Mouse (Mus musculus): ENCODE results near the gene Olfr328. TPM values are rescaled to one million over a fixed set of nuclear protein-coding genes. Genes with fewer than 3 reads are reported as not detected.
A peak's percentile ranks its signal among the peaks of the same experiment; 100 is the strongest.
"Not testable (repeated sequence)": the region's sequence is repeated elsewhere in the genome, so short reads cannot be mapped to it uniquely, and the experiment has no call there.

The Olfr328 gene
- polyA plus RNA-seq, 1 experiment from 2014 or later = not detected

DNA sequence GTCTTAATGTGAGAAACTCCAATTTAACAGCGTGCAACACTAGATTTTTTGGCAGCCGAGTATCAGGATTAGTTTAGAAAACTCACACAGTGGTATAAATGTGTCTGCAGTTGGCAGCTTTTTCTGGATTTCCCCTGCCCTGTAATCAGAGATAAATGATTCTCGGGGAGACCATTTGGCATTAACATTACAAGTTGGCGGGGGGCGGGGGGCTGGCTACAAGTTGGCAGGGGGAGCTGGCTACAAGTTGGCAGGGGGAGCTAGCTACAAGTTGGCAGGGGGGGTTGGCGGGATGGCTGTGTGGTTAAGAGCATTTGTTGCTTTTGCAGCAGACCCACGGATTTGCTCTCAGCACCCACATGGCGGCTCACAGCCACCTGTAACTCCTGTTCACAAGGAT is 23.2 kb upstream of the Olfr328 start:
- Histone ChIP-seq H3K4me2 (ENCODE audit: low read length) (no peak overlapping the region), H3K36me3 (ENCODE audit: control insufficient read depth, insufficient read depth) (no peaks in the 10 kb centered on the region), H3K27me3 (replicated peaks; ENCODE audit: control insufficient read depth, insufficient read depth, low read length) (no peaks in the 10 kb centered on the region), H3K9me3 (ENCODE audit: control insufficient read depth, low read length) (no peaks in the 10 kb centered on the region), H3K27ac (ENCODE audit: low read length) (no peak overlapping the region), H3K4me1 (replicated peaks; ENCODE audit: control insufficient read depth, insufficient read depth, low read length) (peaks cover 8% of the 10 kb centered on the region), H3K4me3 (replicated peaks; ENCODE audit: low read length) (no peak overlapping the region), H3K9ac (replicated peaks; ENCODE audit: low read depth, low read length) (no peak overlapping the region)
- 46% methylated on average over 8 of the region's 8 CpGs for WGBS
- ATAC-seq = peak; percentile 82

GRCm38 (mm10) chr11:58577430-58577829 is 22.0 kb upstream of the Olfr328 start, which contains the start of gene Olfr325:
TSS of gene Olfr325 (plus strand) at chr11:58577730.
- ATAC-seq = no peak
- no peak within 1 kb of the TSS for H3K27ac ChIP-seq (ENCODE audit: low read length)
- 65% methylated on average over 1 of the region's 1 CpGs for WGBS
- peaks cover 8% of the 10 kb centered on the region for H3K4me1 ChIP-seq (replicated peaks; ENCODE audit: control insufficient read depth, insufficient read depth, low read length)
- no peak within 1 kb of the TSS for H3K4me3 ChIP-seq (replicated peaks; ENCODE audit: low read length)
- no peak within 1 kb of the TSS for H3K4me2 ChIP-seq (ENCODE audit: low read length)
- no peaks in the 10 kb centered on the region for H3K9me3 ChIP-seq (ENCODE audit: control insufficient read depth, low read length)
- H3K36me3 ChIP-seq (ENCODE audit: control insufficient read depth, insufficient read depth) = no peaks in the 10 kb centered on the region
- no peak within 1 kb of the TSS for H3K9ac ChIP-seq (replicated peaks; ENCODE audit: low read depth, low read length)
- H3K27me3 ChIP-seq (replicated peaks; ENCODE audit: control insufficient read depth, insufficient read depth, low read length) = no peaks in the 10 kb centered on the region

DNA sequence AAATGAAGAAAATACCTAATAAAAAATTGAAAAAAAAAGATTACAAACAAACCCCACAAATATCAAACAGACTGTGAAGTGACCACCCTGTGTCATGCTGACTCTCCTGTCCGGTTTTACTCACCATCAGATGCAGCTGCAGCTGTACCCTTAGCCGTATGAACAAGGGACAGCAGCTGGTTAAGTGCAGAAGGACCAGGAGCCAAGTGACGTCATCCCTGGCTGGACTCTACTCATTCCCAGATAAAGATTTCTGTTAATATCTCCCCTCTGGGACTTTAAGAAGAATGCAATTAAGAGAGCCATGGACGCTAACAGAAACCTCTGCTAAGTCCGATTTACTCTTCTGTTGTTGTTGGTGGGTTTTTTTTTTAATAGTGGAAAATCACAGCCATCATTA is 15.0 kb upstream of the Olfr328 start, which contains the start of gene Olfr224:
Gene Olfr224 (minus strand): TSS at position 149 of the 400 bp plus-strand sequence.
- Histone ChIP-seq H3K4me3 (replicated peaks; ENCODE audit: low read length) (no peak within 1 kb of the TSS), H3K9ac (replicated peaks; ENCODE audit: low read depth, low read length) (no peak within 1 kb of the TSS), H3K9me3 (ENCODE audit: control insufficient read depth, low read length) (no peaks in the 10 kb centered on the region), H3K27me3 (replicated peaks; ENCODE audit: control insufficient read depth, insufficient read depth, low read length) (no peaks in the 10 kb centered on the region), H3K4me1 (replicated peaks; ENCODE audit: control insufficient read depth, insufficient read depth, low read length) (no peaks in the 10 kb centered on the region), H3K27ac (ENCODE audit: low read length) (no peak within 1 kb of the TSS), H3K4me2 (ENCODE audit: low read length) (no peak within 1 kb of the TSS), H3K36me3 (ENCODE audit: control insufficient read depth, insufficient read depth) (no peaks in the 10 kb centered on the region)
- whole genome bisulfite sequencing = 69% methylated on average over 5 of the region's 5 CpGs
- no peak for ATAC-seq

- H3K27me3 ChIP-seq (replicated peaks; ENCODE audit: control insufficient read depth, insufficient read depth, low read length) = no peaks in the 10 kb centered on the region
These were observed 9.1 kb downstream of the Olfr328 start, which contains the start of gene Olfr329-ps for GRCm38 (mm10) chr11:58546322-58546721. TSS of gene Olfr329-ps (minus strand) at chr11:58546422.

GRCm38 (mm10) chr11:58534736-58535135 is 20.7 kb downstream of the Olfr328 start, which contains the start of gene Olfr330:
TSS of gene Olfr330 (minus strand) at chr11:58534836.
- H3K4me3 ChIP-seq (replicated peaks; ENCODE audit: low read length); H3K27me3 ChIP-seq (replicated peaks; ENCODE audit: control insufficient read depth, insufficient read depth, low read length); H3K4me1 ChIP-seq (replicated peaks; ENCODE audit: control insufficient read depth, insufficient read depth, low read length); H3K9me3 ChIP-seq (ENCODE audit: control insufficient read depth, low read length); H3K36me3 ChIP-seq (ENCODE audit: control insufficient read depth, insufficient read depth); H3K27ac ChIP-seq (ENCODE audit: low read length); H3K9ac ChIP-seq (replicated peaks; ENCODE audit: low read depth, low read length); ATAC-seq; H3K4me2 ChIP-seq (ENCODE audit: low read length): not testable (repeated sequence)

More at GRCm38 (mm10) chr11:58546322-58546721, 9.1 kb downstream of the Olfr328 start, which contains the start of gene Olfr329-ps:
- Histone ChIP-seq H3K27ac (ENCODE audit: low read length) (no peak within 1 kb of the TSS), H3K9me3 (ENCODE audit: control insufficient read depth, low read length) (no peaks in the 10 kb centered on the region), H3K36me3 (ENCODE audit: control insufficient read depth, insufficient read depth) (no peaks in the 10 kb centered on the region), H3K4me2 (ENCODE audit: low read length) (no peak within 1 kb of the TSS), H3K4me1 (replicated peaks; ENCODE audit: control insufficient read depth, insufficient read depth, low read length) (no peaks in the 10 kb centered on the region), H3K4me3 (replicated peaks; ENCODE audit: low read length) (no peak within 1 kb of the TSS), H3K9ac (replicated peaks; ENCODE audit: low read depth, low read length) (no peak within 1 kb of the TSS)
- WGBS = 81% methylated on average over 5 of the region's 5 CpGs
- no peak for ATAC-seq

DNA sequence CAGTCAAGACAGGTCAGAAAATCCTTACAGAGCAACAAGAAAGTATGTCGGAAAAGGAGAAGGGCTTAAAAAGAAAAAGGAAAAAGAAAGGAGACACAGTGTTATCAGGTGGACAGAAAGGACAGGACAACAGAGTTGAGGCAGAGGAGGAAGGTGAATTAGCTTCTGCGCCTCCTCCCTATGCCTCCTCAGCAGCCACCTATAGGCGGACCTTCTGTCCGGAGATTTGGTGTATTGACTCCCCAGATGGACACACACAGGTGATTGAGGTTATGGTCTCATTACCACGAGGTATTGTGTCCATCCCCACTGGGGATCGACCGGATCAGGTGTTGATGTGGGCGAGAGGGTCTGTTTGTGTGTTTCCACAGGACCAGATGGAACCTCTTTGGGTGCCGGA is 35.7 kb downstream of the Olfr328 start:
- H3K27ac ChIP-seq (ENCODE audit: low read length); H3K4me2 ChIP-seq (ENCODE audit: low read length); H3K4me1 ChIP-seq (replicated peaks; ENCODE audit: control insufficient read depth, insufficient read depth, low read length); H3K36me3 ChIP-seq (ENCODE audit: control insufficient read depth, insufficient read depth); H3K4me3 ChIP-seq (replicated peaks; ENCODE audit: low read length); H3K27me3 ChIP-seq (replicated peaks; ENCODE audit: control insufficient read depth, insufficient read depth, low read length); H3K9ac ChIP-seq (replicated peaks; ENCODE audit: low read depth, low read length); ATAC-seq; H3K9me3 ChIP-seq (ENCODE audit: control insufficient read depth, low read length): not testable (repeated sequence)
- 87% methylated on average over 7 of the region's 9 CpGs for WGBS

- H3K9ac ChIP-seq (replicated peaks; ENCODE audit: low read depth, low read length); H3K36me3 ChIP-seq (ENCODE audit: control insufficient read depth, insufficient read depth); H3K4me2 ChIP-seq (ENCODE audit: low read length); H3K27me3 ChIP-seq (replicated peaks; ENCODE audit: control insufficient read depth, insufficient read depth, low read length); ATAC-seq; H3K9me3 ChIP-seq (ENCODE audit: control insufficient read depth, low read length); H3K27ac ChIP-seq (ENCODE audit: low read length); H3K4me3 ChIP-seq (replicated peaks; ENCODE audit: low read length); H3K4me1 ChIP-seq (replicated peaks; ENCODE audit: control insufficient read depth, insufficient read depth, low read length): not testable (repeated sequence)
- 93% methylated on average over 17 of the region's 18 CpGs for WGBS
These were observed 36.5 kb downstream of the Olfr328 start for GRCm38 (mm10) chr11:58518916-58519315.

DNA sequence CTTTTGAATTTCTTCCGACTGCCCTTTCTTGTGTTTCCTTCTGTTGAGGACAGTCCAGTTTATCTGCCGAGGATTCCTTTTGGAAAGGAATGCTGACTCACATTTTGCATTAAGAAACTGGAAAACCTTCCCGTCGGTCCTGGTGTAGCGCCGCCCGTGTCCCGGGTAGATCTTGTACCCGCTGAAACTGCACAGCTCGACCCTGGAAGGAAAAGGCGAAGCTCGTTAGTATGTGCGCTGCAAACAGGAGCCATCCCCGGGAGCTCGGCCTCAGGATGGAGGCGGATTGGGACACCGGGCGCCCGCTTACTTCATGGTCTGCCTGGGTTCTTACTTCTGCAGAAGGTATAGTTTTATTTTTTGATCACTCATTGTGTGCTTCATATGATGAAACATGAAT is 46.4 kb downstream of the Olfr328 start:
- not testable (repeated sequence) for H3K9me3 ChIP-seq (ENCODE audit: control insufficient read depth, low read length); ATAC-seq; H3K4me1 ChIP-seq (replicated peaks; ENCODE audit: control insufficient read depth, insufficient read depth, low read length); H3K9ac ChIP-seq (replicated peaks; ENCODE audit: low read depth, low read length); H3K4me2 ChIP-seq (ENCODE audit: low read length); H3K36me3 ChIP-seq (ENCODE audit: control insufficient read depth, insufficient read depth); H3K27ac ChIP-seq (ENCODE audit: low read length); H3K27me3 ChIP-seq (replicated peaks; ENCODE audit: control insufficient read depth, insufficient read depth, low read length); H3K4me3 ChIP-seq (replicated peaks; ENCODE audit: low read length)
- WGBS = 79% methylated on average over 19 of the region's 19 CpGs

DNA sequence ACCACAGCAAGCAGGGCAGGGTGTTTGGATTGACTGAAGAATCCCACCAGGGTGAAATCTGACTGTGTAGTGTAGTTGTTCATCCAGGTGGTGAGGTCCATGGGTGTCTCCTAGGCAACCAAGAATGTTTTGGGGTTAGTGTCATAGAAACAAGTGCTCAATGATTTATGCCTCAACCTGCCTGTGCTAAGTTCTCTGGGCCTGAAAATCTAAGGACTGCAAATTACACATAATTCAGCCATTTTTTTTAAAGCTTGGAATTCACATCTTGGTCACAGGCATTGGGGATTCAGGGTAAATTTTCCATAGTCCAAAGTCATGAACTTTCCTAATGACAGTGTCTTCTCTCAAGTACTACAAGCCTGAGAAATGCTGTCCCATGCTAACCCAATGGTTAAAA is 53.0 kb downstream of the Olfr328 start, which contains the start of gene Olfr331:
Gene Olfr331 (minus strand): TSS at position 101 of the 400 bp plus-strand sequence.
- not testable (repeated sequence) for H3K27ac ChIP-seq (ENCODE audit: low read length); H3K4me1 ChIP-seq (replicated peaks; ENCODE audit: control insufficient read depth, insufficient read depth, low read length); H3K9me3 ChIP-seq (ENCODE audit: control insufficient read depth, low read length); H3K4me3 ChIP-seq (replicated peaks; ENCODE audit: low read length); ATAC-seq; H3K4me2 ChIP-seq (ENCODE audit: low read length); H3K27me3 ChIP-seq (replicated peaks; ENCODE audit: control insufficient read depth, insufficient read depth, low read length); H3K36me3 ChIP-seq (ENCODE audit: control insufficient read depth, insufficient read depth); H3K9ac ChIP-seq (replicated peaks; ENCODE audit: low read depth, low read length)
